In genomic region chr11:96899449-96900306, GRCm38 (mm10) we compare ENCODE assay signal across 10 mouse cellular contexts. TPM values are rescaled to one million over a fixed set of nuclear protein-coding genes. Genes with fewer than 3 reads are reported as not detected.
DNase-seq lines count a peak whose midpoint lies in the region; ATAC-seq and TF ChIP-seq lines count a peak whose summit lies in the region.
"Had no signal": no experiment of that assay in that cellular context is flagged by ENCODE, and none has a peak within 500 bp of the region (broad histone marks: within the 10 kb centered on the region; RNA-seq: fewer than 3 reads in every experiment).

No protein-coding gene starts in this region.

- no peak for TF ChIP-seq EP300 in heart, adult 2 months (IDR thresholded peaks at IDR 0.05; ENCODE audit: insufficient read depth, low read depth, low read length)

- no peak for TF ChIP-seq POLR2A in heart, adult 2 months (IDR thresholded peaks at IDR 0.05; ENCODE audit: insufficient read depth, low read depth, low read length)

- peak overlapping the region; percentile 60; the same call in 1 of the 2 replicates for H3K9ac ChIP-seq in hindbrain, embryonic 13.5 days
- H3K9ac ChIP-seq in neural tube, embryonic 11.5 days (ENCODE audit: low read length): peak overlapping the region; percentile 5; the same call in 1 of the 2 replicates
- no peak overlapping the region for H3K9ac ChIP-seq in heart, adult 2 months (ENCODE audit: low read depth, low read length)

- ATAC-seq in hindbrain, embryonic 13.5 days (ENCODE audit: low FRiP score): peak; percentile 49; the same call in 1 of the 2 replicates
- ATAC-seq in neural tube, embryonic 11.5 days (ENCODE audit: insufficient read depth, low FRiP score, low TSS enrichment): peak; percentile 77
- no peak for ATAC-seq in erythroblast, adult 5-6 weeks (replicated peaks; ENCODE audit: low FRiP score, poor library complexity, severe bottlenecking)

- no peaks in the 10 kb centered on the region for H3K79me2 ChIP-seq in heart, adult 2 months (replicated peaks; ENCODE audit: control insufficient read depth, insufficient read depth, low read length)

- DNase-seq in heart, adult 11 months: peak; percentile 90
- DNase-seq in heart, adult 9 months (ENCODE audit: low spot score in 2 of 2): no peak
- DNase-seq in embryo, embryonic 10.5 days (ENCODE audit: low spot score): peak; percentile 96
- DNase-seq in neural tube, embryonic 11.5 days (ENCODE audit: low spot score): peak; percentile 90
- DNase-seq in frontal cortex, postnatal 10 days (ENCODE audit: low spot score in 2 of 2): no peak
- DNase-seq in heart, adult 2 months: no peak
- DNase-seq: lung, adult 2 months had no signal

- no peaks in the 10 kb centered on the region for H3K36me3 ChIP-seq in hindbrain, embryonic 13.5 days
- H3K36me3 ChIP-seq in neural tube, embryonic 11.5 days (ENCODE audit: control insufficient read depth, insufficient read depth, low read length): no peaks in the 10 kb centered on the region
- no peaks in the 10 kb centered on the region for H3K36me3 ChIP-seq in heart, adult 2 months (ENCODE audit: control insufficient read depth, insufficient read depth, low read length)

- 18% methylated on average over 13 of the region's 13 CpGs for WGBS in hindbrain, embryonic 13.5 days
- 21% methylated on average over 12 of the region's 13 CpGs for WGBS in neural tube, embryonic 11.5 days
- 63% methylated on average over 13 of the region's 13 CpGs for WGBS in heart, adult 2 months

- H3K4me3 ChIP-seq in hindbrain, embryonic 13.5 days: no peak overlapping the region
- H3K4me3 ChIP-seq in neural tube, embryonic 11.5 days (ENCODE audit: low read depth, low read length): no peak overlapping the region
- no peak overlapping the region for H3K4me3 ChIP-seq in heart, adult 2 months
- H3K4me3 ChIP-seq: layer of hippocampus, adult 2 months had no signal

- H3K27me3 ChIP-seq in hindbrain, embryonic 13.5 days: no peaks in the 10 kb centered on the region
- H3K27me3 ChIP-seq in neural tube, embryonic 11.5 days (ENCODE audit: control insufficient read depth, insufficient read depth, low read length): no peaks in the 10 kb centered on the region
- H3K27me3 ChIP-seq in heart, adult 2 months (ENCODE audit: control insufficient read depth, insufficient read depth, low read length): no peaks in the 10 kb centered on the region

- H3K27ac ChIP-seq in hindbrain, embryonic 13.5 days: peak overlapping the region; percentile 89
- peak overlapping the region; percentile 95 for H3K27ac ChIP-seq in neural tube, embryonic 11.5 days (ENCODE audit: low read depth, low read length)
- H3K27ac ChIP-seq in heart, adult 2 months: no peak overlapping the region
- H3K27ac ChIP-seq: layer of hippocampus, adult 2 months had no signal

- peak overlapping the region; percentile 29 for H3K4me2 ChIP-seq in hindbrain, embryonic 13.5 days
- H3K4me2 ChIP-seq in neural tube, embryonic 11.5 days (ENCODE audit: low read depth): peak overlapping the region; percentile 23

- no peak for TF ChIP-seq CTCF in heart, adult 2 months (IDR thresholded peaks at IDR 0.05)

- intact Hi-C loops in heart, adult 2 months (cut with DNase I): no loop called here

- peaks cover 80% of the 10 kb centered on the region for H3K4me1 ChIP-seq in hindbrain, embryonic 13.5 days (replicated peaks)
- H3K4me1 ChIP-seq in neural tube, embryonic 11.5 days (ENCODE audit: control insufficient read depth, insufficient read depth, low read length): peaks cover 61% of the 10 kb centered on the region
- peaks cover 5% of the 10 kb centered on the region for H3K4me1 ChIP-seq in heart, adult 2 months (ENCODE audit: control insufficient read depth, insufficient read depth, low read length)

- H3K9me3 ChIP-seq in hindbrain, embryonic 13.5 days: no peaks in the 10 kb centered on the region
- H3K9me3 ChIP-seq in neural tube, embryonic 11.5 days (ENCODE audit: control insufficient read depth, low read length): no peaks in the 10 kb centered on the region

RNA-seq across cellular contexts. Expression of gene Cdk5rap3, which starts 16.6 kb away (rescaled TPM):
- polyA plus RNA-seq in hindbrain, embryonic 13.5 days (2015; fragmentation: Nextera tagmentation; extraction: Ambion mirVana): 92.9 and 100 TPM in 2 replicates
- 92.7 and 93.1 TPM in 2 replicates for polyA plus RNA-seq in neural tube, embryonic 11.5 days (2014; fragmentation: Nextera tagmentation; extraction: Ambion mirVana)
- total RNA-seq in erythroblast, adult 5-6 weeks (2015; ENCODE audit: low replicate concordance): 6.1 and 8.6 TPM in 2 replicates
- 6.8 and 17.3 TPM in 2 replicates for total RNA-seq in erythroblast, adult 5-6 weeks (2017; ENCODE audit: low replicate concordance)
- 10 to 100 TPM; 17.4 to 25.2 TPM for total RNA-seq in heart, adult 2 months (2021)
- polyA plus RNA-seq in heart, adult 2 months (2012; rRNA removed): 13.8 and 17.5 TPM in 2 replicates

RNA-seq across cellular contexts. Expression of gene Prr15l, which starts 28.2 kb away (rescaled TPM):
- polyA plus RNA-seq in hindbrain, embryonic 13.5 days (2015; fragmentation: Nextera tagmentation; extraction: Ambion mirVana): 0.29 and 0.43 TPM in 2 replicates
- 0.57 and 0.78 TPM in 2 replicates for polyA plus RNA-seq in neural tube, embryonic 11.5 days (2014; fragmentation: Nextera tagmentation; extraction: Ambion mirVana)
- not detected in 2 replicates for total RNA-seq in erythroblast, adult 5-6 weeks (2015; ENCODE audit: low replicate concordance)
- total RNA-seq in erythroblast, adult 5-6 weeks (2017; ENCODE audit: low replicate concordance): 0.94 and 1.3 TPM in 2 replicates
- 1 to 10 TPM in 1 of 2 experiments, under 1 TPM in 1; 0.93 to 2.1 TPM for total RNA-seq in heart, adult 2 months (2021)
- 0.70 and 2.5 TPM in 2 replicates for polyA plus RNA-seq in heart, adult 2 months (2012; rRNA removed)
- total RNA-seq: layer of hippocampus, adult 2 months had no signal

RNA-seq across cellular contexts. Expression of gene Pnpo, which starts 44.1 kb away (rescaled TPM):
- polyA plus RNA-seq in hindbrain, embryonic 13.5 days (2015; fragmentation: Nextera tagmentation; extraction: Ambion mirVana): 20.5 and 22.6 TPM in 2 replicates
- polyA plus RNA-seq in neural tube, embryonic 11.5 days (2014; fragmentation: Nextera tagmentation; extraction: Ambion mirVana): 24.0 and 26.2 TPM in 2 replicates
- 231 and 288 TPM in 2 replicates for total RNA-seq in erythroblast, adult 5-6 weeks (2015; ENCODE audit: low replicate concordance)
- 381 and 405 TPM in 2 replicates for total RNA-seq in erythroblast, adult 5-6 weeks (2017; ENCODE audit: low replicate concordance)
- 10 to 100 TPM; 12.9 to 13.0 TPM for total RNA-seq in heart, adult 2 months (2021)
- polyA plus RNA-seq in heart, adult 2 months (2012; rRNA removed): 21.3 and 22.0 TPM in 2 replicates

RNA-seq across cellular contexts. Expression of gene Copz2, which starts 50.0 kb away (rescaled TPM):
- polyA plus RNA-seq in hindbrain, embryonic 13.5 days (2015; fragmentation: Nextera tagmentation; extraction: Ambion mirVana): 27.3 and 31.7 TPM in 2 replicates
- polyA plus RNA-seq in neural tube, embryonic 11.5 days (2014; fragmentation: Nextera tagmentation; extraction: Ambion mirVana): 44.8 and 46.5 TPM in 2 replicates
- not detected in 2 replicates for total RNA-seq in erythroblast, adult 5-6 weeks (2015; ENCODE audit: low replicate concordance)
- total RNA-seq in erythroblast, adult 5-6 weeks (2017; ENCODE audit: low replicate concordance): not detected in 2 replicates
- total RNA-seq in heart, adult 2 months (2021): 10 to 100 TPM; 35.0 to 36.9 TPM
- 55.0 and 76.6 TPM in 2 replicates for polyA plus RNA-seq in heart, adult 2 months (2012; rRNA removed)

Comparison
In these comparisons a context has a peak if more than half of its experiments do, and no peak if none do; other contexts are left out.
1. DNase-seq: peak in heart, adult 11 months (single experiment), embryo, embryonic 10.5 days (single experiment) and neural tube, embryonic 11.5 days (single experiment); none in heart, adult 9 months (0 of 2), frontal cortex, postnatal 10 days (0 of 2) and heart, adult 2 months (0 of 2).